Mouse (Mus musculus) heart, adult 2 months (tissue): ENCODE measurements at regions not wholly inside any gene's neighbourhood (a gene's known extent, or its start where the extent isn't known, plus 50 kb on each side); places are given as distances from the start of the nearest gene placed in this dataset.

ENCODE experiments used
- CTCF ChIP-seq: fragments of 200-600 bp; IDR thresholded peaks from 2 replicates; pipeline ENCODE4 v1.8.1; 2022; ENCODE audit warnings: antibody characterized with exemption, mild to moderate bottlenecking, moderate library complexity
- EP300 ChIP-seq: fragments of 200-500 bp; IDR thresholded peaks from 2 replicates; pipeline ENCODE4 v1.6.1; 2011; ENCODE audit warnings: low read depth, low read length, control low read depth; ENCODE audit not compliant: insufficient read depth
- POLR2A ChIP-seq: fragments of 200-500 bp; IDR thresholded peaks from 2 replicates; pipeline ENCODE4 v1.6.1; 2011; ENCODE audit warnings: mild to moderate bottlenecking, low read depth, low read length, control low read depth; ENCODE audit not compliant: insufficient read depth

DNA sequence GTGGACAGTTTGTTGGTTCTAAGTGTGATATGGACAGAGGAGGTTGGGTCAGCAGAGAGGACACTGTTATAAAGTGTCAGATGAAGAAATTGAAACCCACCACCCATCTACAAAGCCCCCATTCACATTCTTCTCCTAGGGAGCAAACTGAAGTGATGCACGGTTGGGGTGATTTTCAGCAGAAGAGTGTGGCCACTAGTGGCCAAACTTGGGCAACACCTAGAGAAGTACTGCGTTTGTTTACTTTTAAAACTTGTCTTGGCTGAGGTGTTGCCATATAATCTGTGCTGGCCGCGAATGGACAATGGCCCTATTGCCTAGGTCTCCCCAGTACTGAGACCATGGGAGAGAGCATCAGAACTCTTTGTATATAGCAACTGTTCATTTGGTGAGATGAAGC is 150.8 kb upstream of the Cox10 start:
- TF ChIP-seq CTCF (peak; percentile 35), POLR2A (no peak), EP300 (no peak)
